Mouse (Mus musculus): Measurements from ENCODE around the gene Gipc2.
"Not testable (repeated sequence)": the region's sequence is repeated elsewhere in the genome, so short reads cannot be mapped to it uniquely, and the experiment has no call there.

Gipc2 gene

GRCm38 (mm10) chr3:152155296-152155948 is 10.6 kb downstream of the Gipc2 start:
- no peak for DNase-seq (ENCODE audit: low read depth, low spot score)

- no peak for DNase-seq (ENCODE audit: low read depth, low spot score)
These were observed 11.9 kb downstream of the Gipc2 start for GRCm38 (mm10) chr3:152154095-152154494.

- no peak for DNase-seq (ENCODE audit: low read depth, low spot score)
These were observed 12.9 kb downstream of the Gipc2 start for GRCm38 (mm10) chr3:152153152-152153551.

DNA sequence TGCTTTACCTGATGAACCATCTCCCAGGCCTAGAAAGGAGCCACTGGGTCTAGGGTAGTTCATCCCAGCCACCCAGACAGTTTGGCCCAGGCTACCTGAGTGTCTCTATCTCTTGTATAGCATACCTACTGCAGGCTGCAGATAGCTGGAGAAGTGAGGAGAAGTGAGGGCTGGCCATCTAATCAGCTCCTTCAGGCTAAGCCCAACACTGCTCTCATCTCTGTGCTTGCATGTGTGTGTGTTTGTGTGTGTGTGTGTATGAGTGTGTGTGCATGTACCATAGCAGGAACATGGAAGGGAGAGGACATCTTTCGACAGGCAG is 13.6 kb downstream of the Gipc2 start:
- no peak for DNase-seq (ENCODE audit: low read depth, low spot score)

DNA sequence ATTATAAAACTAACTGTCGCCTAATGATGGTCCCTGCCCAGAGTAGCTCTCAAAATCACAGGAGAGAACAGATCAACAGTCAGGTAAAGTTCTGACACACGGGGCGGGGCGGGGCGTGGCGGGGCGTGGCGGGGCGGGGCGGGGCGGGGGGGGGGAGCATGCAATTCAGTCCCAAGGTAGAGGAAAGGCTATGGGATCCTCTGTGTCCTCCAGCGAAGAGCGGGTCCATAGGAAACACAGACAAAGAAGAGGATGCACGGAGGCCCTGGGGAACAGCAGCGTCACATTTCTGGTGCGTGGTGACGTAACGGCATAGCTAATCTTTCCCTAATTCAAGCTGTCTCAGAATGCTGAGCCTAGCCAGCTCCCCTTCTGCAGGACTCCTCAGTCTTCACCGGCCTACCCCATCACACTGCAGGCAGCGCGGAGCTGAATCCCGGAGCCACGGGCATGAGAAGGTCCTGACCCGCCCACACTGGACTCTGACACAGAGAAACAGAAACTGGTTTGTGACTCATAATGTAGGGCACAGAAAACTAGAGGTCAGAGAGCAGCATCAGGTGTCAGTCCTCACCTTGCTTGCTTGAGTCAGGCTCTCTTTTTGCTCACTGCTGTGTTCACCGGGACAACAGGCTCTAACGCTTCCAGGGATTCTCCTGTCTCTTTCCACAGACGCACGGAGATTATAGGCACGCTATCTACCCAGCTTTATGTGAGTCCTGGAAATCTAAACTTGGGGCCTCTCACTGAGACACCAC is 14.1 kb downstream of the Gipc2 start:
- no peak for DNase-seq (ENCODE audit: low read depth, low spot score)

GRCm38 (mm10) chr3:152149863-152150262 is 16.2 kb downstream of the Gipc2 start:
- DNase-seq (ENCODE audit: low read depth, low spot score) = no peak

- DNase-seq (ENCODE audit: low read depth, low spot score) = no peak
These were observed 16.6 kb downstream of the Gipc2 start for GRCm38 (mm10) chr3:152149449-152149848.

DNA sequence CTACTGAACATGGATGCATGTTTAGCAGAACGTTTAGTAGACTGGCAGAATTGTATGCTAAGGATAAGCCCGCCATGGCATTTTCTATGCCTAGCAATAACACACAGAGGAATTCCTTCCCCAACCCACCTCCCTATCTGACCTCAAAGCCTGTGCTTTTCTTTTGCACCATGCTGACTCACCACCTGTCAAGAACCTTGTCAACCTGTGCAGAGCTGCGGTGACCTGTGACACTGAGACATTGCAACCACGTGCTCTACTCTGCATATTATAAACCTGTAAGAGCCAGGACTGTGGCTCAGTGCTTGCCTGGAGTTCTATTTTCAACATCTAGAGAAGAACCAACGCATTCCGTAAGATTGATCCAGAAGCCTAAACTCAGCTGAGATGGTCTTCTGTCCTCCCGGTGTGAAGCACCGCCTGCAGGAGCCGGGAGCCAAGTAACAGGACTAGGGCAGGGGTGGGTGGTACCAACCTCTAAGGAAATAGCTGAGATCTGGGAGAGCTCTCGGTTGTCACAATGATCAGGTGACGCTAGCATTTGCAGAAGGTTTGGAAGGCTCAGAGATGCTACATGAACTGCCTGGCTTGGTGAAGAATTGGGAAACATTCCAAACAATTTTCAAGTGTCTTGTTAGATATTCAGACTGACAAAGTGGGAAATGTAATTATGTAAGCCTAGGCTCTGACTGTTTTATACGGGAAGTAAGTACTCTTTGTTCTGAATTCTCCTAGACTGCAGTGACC is 18.8 kb downstream of the Gipc2 start:
- no peak for DNase-seq (ENCODE audit: low read depth, low spot score)

GRCm38 (mm10) chr3:152145186-152145585 is 20.8 kb downstream of the Gipc2 start:
- DNase-seq (ENCODE audit: low read depth, low spot score) = no peak

- DNase-seq (ENCODE audit: low read depth, low spot score) = no peak
These were observed 22.9 kb downstream of the Gipc2 start for GRCm38 (mm10) chr3:152142989-152143695.

DNA sequence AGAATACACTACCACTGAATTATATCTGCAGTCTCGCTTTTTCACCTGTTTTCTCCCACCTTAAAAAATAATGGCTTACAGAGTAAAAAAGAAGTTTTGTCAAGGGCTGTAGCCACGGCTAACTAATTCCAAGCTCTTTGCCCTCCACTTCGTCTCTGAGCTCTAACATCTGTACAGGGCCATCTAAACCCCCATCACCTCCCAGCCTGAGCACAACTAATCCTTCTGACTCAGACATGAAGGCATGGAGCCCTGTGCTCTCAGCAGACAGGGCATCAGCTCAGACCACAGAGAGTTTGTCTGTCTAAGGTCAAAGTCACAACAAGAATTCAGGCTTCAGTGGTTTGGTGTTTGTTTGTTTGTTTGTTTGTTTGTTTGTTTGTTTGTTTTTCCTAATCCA is 23.9 kb downstream of the Gipc2 start:
- DNase-seq (ENCODE audit: low read depth, low spot score) = no peak

GRCm38 (mm10) chr3:152139308-152139707 is 26.7 kb downstream of the Gipc2 start:
- DNase-seq (ENCODE audit: low read depth, low spot score) = not testable (repeated sequence)

GRCm38 (mm10) chr3:152136106-152136505 is 29.9 kb downstream of the Gipc2 start:
- DNase-seq (ENCODE audit: low read depth, low spot score) = not testable (repeated sequence)

DNA sequence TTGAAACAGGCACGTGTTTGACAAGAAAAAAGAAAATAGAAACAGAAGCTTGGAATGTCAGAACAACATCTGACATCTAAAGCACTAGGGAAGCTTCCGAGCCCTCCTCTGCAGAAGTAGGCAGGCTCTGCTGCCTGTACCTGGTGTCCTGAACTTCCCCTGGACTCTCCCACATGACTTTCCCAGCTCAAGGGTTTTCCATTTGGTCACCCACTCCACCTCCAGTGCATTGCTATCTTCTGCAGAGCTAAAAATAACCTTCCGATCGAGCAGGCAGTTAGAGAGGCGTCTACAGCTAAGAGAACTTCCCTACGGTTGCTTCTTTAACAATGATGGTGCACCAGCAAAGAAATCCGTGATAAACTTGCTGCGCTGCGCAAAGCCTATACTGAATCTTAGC is 32.4 kb downstream of the Gipc2 start:
- no peak for DNase-seq (ENCODE audit: low read depth, low spot score)

GRCm38 (mm10) chr3:152130963-152131362 is 35.1 kb downstream of the Gipc2 start:
- no peak for DNase-seq (ENCODE audit: low read depth, low spot score)

DNA sequence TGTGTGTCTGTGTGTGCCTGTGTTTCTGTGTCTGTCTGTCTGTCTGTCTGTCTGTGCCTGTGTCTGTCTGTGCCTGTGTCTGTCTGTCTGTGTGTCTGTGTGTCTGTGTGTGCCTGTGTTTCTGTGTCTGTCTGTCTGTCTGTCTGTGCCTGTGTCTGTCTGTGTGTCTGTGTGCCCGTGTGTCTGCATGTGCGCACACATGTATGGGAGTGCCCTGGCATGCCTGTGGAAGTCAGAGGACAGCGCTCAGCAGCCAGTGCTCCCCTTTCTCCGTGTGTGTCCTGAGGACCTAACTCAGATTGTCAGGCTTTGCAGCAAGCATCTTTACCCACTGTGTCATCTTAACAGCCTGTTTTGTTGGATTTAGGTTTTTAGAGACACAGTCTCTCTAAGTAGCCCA is 36.6 kb downstream of the Gipc2 start:
- DNase-seq (ENCODE audit: low read depth, low spot score) = not testable (repeated sequence)

- no peak for DNase-seq (ENCODE audit: low read depth, low spot score)
These were observed 37.4 kb downstream of the Gipc2 start for GRCm38 (mm10) chr3:152128631-152129030.

GRCm38 (mm10) chr3:152127144-152127543 is 38.9 kb downstream of the Gipc2 start:
- DNase-seq (ENCODE audit: low read depth, low spot score) = no peak

DNA sequence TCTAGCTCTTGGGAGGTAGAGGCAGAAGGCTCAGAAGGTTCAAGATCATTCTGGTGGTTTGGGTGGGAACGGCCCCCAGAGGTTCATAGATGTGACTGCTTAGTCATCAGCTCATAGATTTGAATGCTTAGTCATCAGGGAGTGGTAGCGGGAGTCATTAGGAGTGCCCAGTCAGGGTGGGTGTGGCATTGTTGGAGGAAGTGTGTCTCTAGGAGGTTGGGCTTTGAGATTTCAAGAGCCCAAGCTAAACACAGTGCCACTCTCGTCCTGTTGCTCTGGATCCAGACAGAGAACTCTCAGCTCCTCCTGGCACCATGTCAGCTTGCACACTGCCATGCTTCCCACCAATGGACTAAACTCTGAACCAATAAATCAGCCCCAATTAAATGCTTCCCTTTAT is 43.3 kb downstream of the Gipc2 start:
- no peak for DNase-seq (ENCODE audit: low read depth, low spot score)

DNA sequence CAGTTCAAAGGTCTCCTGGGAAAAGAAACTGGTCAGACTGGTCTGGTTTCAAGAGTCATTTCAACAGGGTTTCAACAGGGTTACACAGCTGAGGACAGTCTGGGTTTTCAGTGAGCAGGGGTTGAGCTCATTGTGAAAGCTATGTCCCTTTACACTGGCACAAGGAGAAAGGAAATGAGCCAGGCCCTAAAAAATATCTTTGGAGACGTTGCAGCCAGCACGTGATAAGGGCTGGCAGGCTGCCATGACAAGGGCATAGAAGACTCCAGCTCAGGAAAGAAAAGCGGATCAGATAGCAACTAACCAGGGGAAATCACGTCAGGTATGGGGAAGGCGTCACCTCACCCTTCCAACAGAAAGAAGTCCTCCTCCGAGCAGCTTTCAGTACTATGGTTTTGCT is 43.9 kb downstream of the Gipc2 start:
- no peak for DNase-seq (ENCODE audit: low read depth, low spot score)

GRCm38 (mm10) chr3:152121169-152122009 is 44.6 kb downstream of the Gipc2 start:
- DNase-seq (ENCODE audit: low read depth, low spot score) = no peak

Measured in embryo, embryonic 11.5 days (tissue).